Mouse (Mus musculus) midbrain, embryonic 12.5 days (tissue): ENCODE data around the gene Igf1r. TPM values are rescaled to one million over a fixed set of nuclear protein-coding genes. Genes with fewer than 3 reads are reported as not detected.

Experiments used
- ATAC-seq: fragments of 200-750 bp; cut with Nextera tagmentation; 2 replicates; pipeline ENCODE4 v1.8.0; 2017; ENCODE audit warnings: low read depth, moderate TSS enrichment, moderate library complexity; ENCODE audit not compliant: low FRiP score
- H3K27ac ChIP-seq: fragments of 300-500 bp; sonication (generic); replicated peaks from 2 replicates; pipeline ENCODE4 v1.5.1; 2016; ENCODE audit warnings: mild to moderate bottlenecking
- H3K27me3 ChIP-seq: fragments of 300-500 bp; sonication (generic); 2 replicates; pipeline ENCODE4 v1.6.1; 2016; ENCODE audit warnings: mild to moderate bottlenecking
- H3K36me3 ChIP-seq: fragments of 300-500 bp; sonication (generic); 2 replicates; pipeline ENCODE4 v1.6.1; 2016
- H3K4me1 ChIP-seq: fragments of 300-500 bp; sonication (generic); 2 replicates; pipeline ENCODE4 v1.6.1; 2016
- H3K4me2 ChIP-seq: fragments of 300-500 bp; sonication (generic); replicated peaks from 2 replicates; pipeline ENCODE4 v1.6.1; 2016; ENCODE audit warnings: mild to moderate bottlenecking, moderate library complexity
- H3K4me3 ChIP-seq: fragments of 300-500 bp; sonication (generic); 2 replicates; pipeline ENCODE4 v1.5.1; 2016; ENCODE audit warnings: mild to moderate bottlenecking
- H3K9ac ChIP-seq: fragments of 300-500 bp; sonication (generic); replicated peaks from 2 replicates; pipeline ENCODE4 v1.6.1; 2016; ENCODE audit warnings: mild to moderate bottlenecking, moderate library complexity
- H3K9me3 ChIP-seq: fragments of 300-500 bp; sonication (generic); 2 replicates; pipeline ENCODE4 v1.6.1; 2016; ENCODE audit warnings: mild to moderate bottlenecking
- WGBS: fragments of 180-500 bp; shearing (Covaris S2); methylation state at CpG from one replicate; pipeline ENCODE4 v1.1.7; 2016; 5-methylcytosine and 5-hydroxymethylcytosine counted together
- polyA plus RNA-seq: library from polyadenylated mRNA; unstranded; fragments of >200 nt; fragmentation: Nextera tagmentation; extraction: Ambion mirVana; gene quantifications from 2 replicates; pipeline ENCODE4 v1.2.1, GENCODE M21; 2016

Gene Igf1r
- polyA plus RNA-seq, 1 experiment from 2014 or later = 37.6 TPM

GRCm38 (mm10) chr7:68227621-68228020 is 275.0 kb downstream of the Igf1r start:
- Histone ChIP-seq H3K27ac (no peak overlapping the region), H3K4me1 (peaks cover 9% of the 10 kb centered on the region), H3K4me2 (no peak overlapping the region), H3K9ac (no peak overlapping the region), H3K4me3 (no peak overlapping the region), H3K9me3 (no peaks in the 10 kb centered on the region), H3K36me3 (peaks cover 43% of the 10 kb centered on the region), H3K27me3 (no peaks in the 10 kb centered on the region)
- WGBS = 90% methylated on average over 4 of the region's 4 CpGs
- ATAC-seq = no peak

GRCm38 (mm10) chr7:68228491-68228890 is 275.9 kb downstream of the Igf1r start:
- Histone ChIP-seq H3K4me3 (no peak overlapping the region), H3K9ac (no peak overlapping the region), H3K4me1 (peaks cover 9% of the 10 kb centered on the region), H3K36me3 (peaks cover 43% of the 10 kb centered on the region), H3K4me2 (no peak overlapping the region), H3K27me3 (no peaks in the 10 kb centered on the region), H3K27ac (peak overlapping the region; percentile 47), H3K9me3 (no peaks in the 10 kb centered on the region)
- 32% methylated on average over 6 of the region's 6 CpGs for WGBS
- no peak for ATAC-seq

- peaks cover 17% of the 10 kb centered on the region for H3K4me1 ChIP-seq
- 95% methylated on average over 9 of the region's 9 CpGs for WGBS
- H3K36me3 ChIP-seq = peaks cover 29% of the 10 kb centered on the region
- no peak overlapping the region for H3K27ac ChIP-seq
- no peak overlapping the region for H3K4me3 ChIP-seq
- no peak for ATAC-seq
- no peak overlapping the region for H3K4me2 ChIP-seq
- H3K27me3 ChIP-seq = no peaks in the 10 kb centered on the region
- H3K9me3 ChIP-seq = no peaks in the 10 kb centered on the region
- no peak overlapping the region for H3K9ac ChIP-seq
These were observed 278.2 kb downstream of the Igf1r start for GRCm38 (mm10) chr7:68230831-68231230.

GRCm38 (mm10) chr7:68232521-68232920 is 279.9 kb downstream of the Igf1r start:
- ATAC-seq = no peak
- H3K27me3 ChIP-seq = no peaks in the 10 kb centered on the region
- 93% methylated on average over 5 of the region's 5 CpGs for WGBS

GRCm38 (mm10) chr7:68233619-68234223 is 281.1 kb downstream of the Igf1r start:
- no peak overlapping the region for H3K4me3 ChIP-seq
- H3K27me3 ChIP-seq = no peaks in the 10 kb centered on the region
- peaks cover 21% of the 10 kb centered on the region for H3K36me3 ChIP-seq
- peak; percentile 56; the same call in 1 of the 2 replicates for ATAC-seq
- H3K9me3 ChIP-seq = no peaks in the 10 kb centered on the region
- no peak overlapping the region for H3K9ac ChIP-seq
- 29% methylated on average over 10 of the region's 13 CpGs for WGBS
- H3K27ac ChIP-seq = 0 out of 2 replicates have a peak overlapping the region, but pooled peaks have one; percentile 10
- H3K4me1 ChIP-seq = peaks cover 9% of the 10 kb centered on the region
- no peak overlapping the region for H3K4me2 ChIP-seq

More at GRCm38 (mm10) chr7:68232521-68232920, 279.9 kb downstream of the Igf1r start:
- Histone ChIP-seq H3K4me2 (no peak overlapping the region), H3K4me3 (no peak overlapping the region), H3K4me1 (peaks cover 17% of the 10 kb centered on the region), H3K9me3 (no peaks in the 10 kb centered on the region), H3K9ac (no peak overlapping the region), H3K27ac (no peak overlapping the region), H3K36me3 (peaks cover 21% of the 10 kb centered on the region)

GRCm38 (mm10) chr7:68236817-68237216 is 284.2 kb downstream of the Igf1r start:
- 83% methylated on average over 8 of the region's 8 CpGs for WGBS
- no peak overlapping the region for H3K4me2 ChIP-seq
- ATAC-seq = no peak
- H3K27ac ChIP-seq = no peak overlapping the region
- no peak overlapping the region for H3K9ac ChIP-seq
- H3K4me3 ChIP-seq = no peak overlapping the region
- peaks cover under 1% of the 10 kb centered on the region; the same call in 1 of the 2 replicates for H3K36me3 ChIP-seq
- peaks cover 8% of the 10 kb centered on the region for H3K4me1 ChIP-seq
- H3K9me3 ChIP-seq = no peaks in the 10 kb centered on the region
- no peaks in the 10 kb centered on the region for H3K27me3 ChIP-seq

- Histone ChIP-seq H3K4me1 (no peaks in the 10 kb centered on the region), H3K4me3 (no peak overlapping the region), H3K4me2 (no peak overlapping the region), H3K9ac (no peak overlapping the region), H3K27me3 (no peaks in the 10 kb centered on the region), H3K9me3 (no peaks in the 10 kb centered on the region), H3K27ac (no peak overlapping the region), H3K36me3 (no peaks in the 10 kb centered on the region)
- no peak for ATAC-seq
- WGBS = 73% methylated on average over 11 of the region's 11 CpGs
These were observed 286.7 kb downstream of the Igf1r start for GRCm38 (mm10) chr7:68239220-68239827.

- 87% methylated on average over 9 of the region's 9 CpGs for WGBS
- Histone ChIP-seq H3K4me1 (no peaks in the 10 kb centered on the region), H3K27me3 (no peaks in the 10 kb centered on the region), H3K27ac (no peak overlapping the region), H3K9me3 (no peaks in the 10 kb centered on the region), H3K4me2 (no peak overlapping the region), H3K4me3 (no peak overlapping the region), H3K36me3 (no peaks in the 10 kb centered on the region), H3K9ac (no peak overlapping the region)
- ATAC-seq = no peak
These were observed 288.6 kb downstream of the Igf1r start for GRCm38 (mm10) chr7:68241205-68241604.

- ATAC-seq = no peak
- Histone ChIP-seq H3K27ac (no peak overlapping the region), H3K36me3 (no peaks in the 10 kb centered on the region), H3K4me2 (no peak overlapping the region), H3K9me3 (peaks cover 3% of the 10 kb centered on the region; the same call in 1 of the 2 replicates), H3K4me1 (no peaks in the 10 kb centered on the region), H3K4me3 (no peak overlapping the region), H3K9ac (no peak overlapping the region), H3K27me3 (no peaks in the 10 kb centered on the region)
- WGBS = 54% methylated on average over 4 of the region's 4 CpGs
These were observed 293.1 kb downstream of the Igf1r start for GRCm38 (mm10) chr7:68245681-68246080.

GRCm38 (mm10) chr7:68246249-68246648 is 293.6 kb downstream of the Igf1r start:
- Histone ChIP-seq H3K36me3 (no peaks in the 10 kb centered on the region), H3K27me3 (no peaks in the 10 kb centered on the region), H3K4me3 (no peak overlapping the region), H3K9me3 (peaks cover 3% of the 10 kb centered on the region; the same call in 1 of the 2 replicates), H3K4me1 (no peaks in the 10 kb centered on the region), H3K4me2 (no peak overlapping the region), H3K27ac (no peak overlapping the region), H3K9ac (no peak overlapping the region)
- ATAC-seq = no peak
- 80% methylated on average over 8 of the region's 8 CpGs for WGBS

- no peak overlapping the region for H3K9ac ChIP-seq
- H3K27me3 ChIP-seq = no peaks in the 10 kb centered on the region
- no peak overlapping the region for H3K4me2 ChIP-seq
- H3K9me3 ChIP-seq = peaks cover 3% of the 10 kb centered on the region; the same call in 1 of the 2 replicates
- no peaks in the 10 kb centered on the region for H3K36me3 ChIP-seq
- no peak for ATAC-seq
- no peak overlapping the region for H3K27ac ChIP-seq
- 89% methylated on average over 1 of the region's 1 CpGs for WGBS
- no peaks in the 10 kb centered on the region for H3K4me1 ChIP-seq
- no peak overlapping the region for H3K4me3 ChIP-seq
These were observed 297.8 kb downstream of the Igf1r start for GRCm38 (mm10) chr7:68250411-68250810.

- Histone ChIP-seq H3K4me1 (no peaks in the 10 kb centered on the region), H3K9me3 (peaks cover 3% of the 10 kb centered on the region; the same call in 1 of the 2 replicates), H3K4me3 (no peak overlapping the region), H3K4me2 (no peak overlapping the region), H3K9ac (no peak overlapping the region), H3K27me3 (no peaks in the 10 kb centered on the region), H3K36me3 (no peaks in the 10 kb centered on the region), H3K27ac (no peak overlapping the region)
- ATAC-seq = no peak
- 87% methylated on average over 3 of the region's 3 CpGs for WGBS
These were observed 298.3 kb downstream of the Igf1r start for GRCm38 (mm10) chr7:68250902-68251301.
